Mouse (Mus musculus): ENCODE results near the gene 1700029I15Rik.

- TF ChIP-seq CTCF (IDR thresholded peaks at IDR 0.05; ENCODE audit: low read depth, low read length) (no peak), EP300 (IDR thresholded peaks at IDR 0.05; ENCODE audit: insufficient read depth, low read depth, low read length) (no peak)
Measured at GRCm38 (mm10) chr2:92430089-92430488, 47.8 kb downstream of the 1700029I15Rik start.

Data from ES-Bruce4 (cell line).